Mouse (Mus musculus) telencephalon, adult 2 months (tissue): Measurements from ENCODE around the gene Irf3.

Experiments used
- DNase-seq: peaks from one replicate; pipeline ENCODE4 v3.0.0-alpha.2; 2011; ENCODE audit warnings: low read depth, low spot score

Gene Irf3

GRCm38 (mm10) chr7:44997231-44997939 is at the start of gene Irf3:
TSS of gene Irf3 (plus strand) at chr7:44997648.
- DNase-seq = peak; percentile 97

GRCm38 (mm10) chr7:44949922-44950321 is 47.5 kb upstream of the Irf3 start:
- no peak for DNase-seq

GRCm38 (mm10) chr7:44951960-44952359 is 45.5 kb upstream of the Irf3 start:
- no peak for DNase-seq

DNA sequence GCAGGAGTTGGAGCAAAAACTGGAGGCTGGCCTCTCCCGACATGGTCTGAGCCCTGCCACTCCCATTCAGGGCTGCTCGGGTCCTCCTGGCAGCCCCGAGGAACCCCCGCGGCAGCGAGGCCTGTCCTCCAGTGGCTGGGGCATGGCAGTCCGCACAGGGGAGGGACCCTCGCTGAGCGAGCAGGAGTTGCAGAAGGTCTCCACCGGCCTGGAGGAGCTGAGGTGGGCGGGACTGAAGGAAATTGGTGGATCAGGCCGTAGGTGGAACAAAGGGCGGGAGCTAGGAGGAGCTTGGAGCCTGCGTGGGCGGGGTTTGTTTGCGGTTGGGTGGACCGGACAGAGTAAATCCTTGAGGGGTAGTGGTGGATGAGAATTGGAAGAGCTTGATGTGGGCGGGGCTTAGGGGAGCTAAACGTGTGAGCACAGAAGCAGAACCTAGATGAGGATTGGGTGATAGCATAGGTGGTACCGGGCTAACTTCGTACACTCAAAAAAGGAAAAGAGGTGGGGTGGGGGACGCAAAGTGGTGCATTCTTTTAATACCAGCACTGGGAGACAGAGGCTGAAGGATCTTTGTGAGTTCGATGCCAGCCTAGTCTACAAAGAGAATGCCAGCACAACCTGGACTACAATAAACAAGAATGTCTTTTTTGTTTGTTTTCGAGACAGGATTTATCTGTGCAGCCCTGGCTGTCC is 44.7 kb upstream of the Irf3 start:
- DNase-seq = peak; percentile 87

DNA sequence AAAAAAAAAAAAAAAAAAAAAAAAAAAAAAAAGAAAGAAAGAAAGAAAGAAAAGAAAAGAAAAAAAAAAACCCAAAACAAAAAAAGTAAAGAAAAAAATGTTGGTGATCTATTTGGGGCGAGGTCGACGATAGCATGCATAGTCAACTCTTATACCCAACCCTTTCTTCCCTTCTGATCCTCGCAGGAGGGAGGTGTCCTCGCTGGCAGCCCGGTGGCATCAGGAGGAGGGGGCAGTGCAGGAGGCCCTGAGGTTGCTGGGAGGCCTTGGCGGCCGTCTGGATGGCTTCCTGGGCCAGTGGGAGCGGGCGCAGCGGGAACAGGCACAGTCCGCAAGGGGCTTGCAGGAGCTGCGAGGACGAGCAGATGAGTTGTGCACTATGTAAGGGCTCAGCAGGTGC is 43.9 kb upstream of the Irf3 start:
- no peak for DNase-seq

DNA sequence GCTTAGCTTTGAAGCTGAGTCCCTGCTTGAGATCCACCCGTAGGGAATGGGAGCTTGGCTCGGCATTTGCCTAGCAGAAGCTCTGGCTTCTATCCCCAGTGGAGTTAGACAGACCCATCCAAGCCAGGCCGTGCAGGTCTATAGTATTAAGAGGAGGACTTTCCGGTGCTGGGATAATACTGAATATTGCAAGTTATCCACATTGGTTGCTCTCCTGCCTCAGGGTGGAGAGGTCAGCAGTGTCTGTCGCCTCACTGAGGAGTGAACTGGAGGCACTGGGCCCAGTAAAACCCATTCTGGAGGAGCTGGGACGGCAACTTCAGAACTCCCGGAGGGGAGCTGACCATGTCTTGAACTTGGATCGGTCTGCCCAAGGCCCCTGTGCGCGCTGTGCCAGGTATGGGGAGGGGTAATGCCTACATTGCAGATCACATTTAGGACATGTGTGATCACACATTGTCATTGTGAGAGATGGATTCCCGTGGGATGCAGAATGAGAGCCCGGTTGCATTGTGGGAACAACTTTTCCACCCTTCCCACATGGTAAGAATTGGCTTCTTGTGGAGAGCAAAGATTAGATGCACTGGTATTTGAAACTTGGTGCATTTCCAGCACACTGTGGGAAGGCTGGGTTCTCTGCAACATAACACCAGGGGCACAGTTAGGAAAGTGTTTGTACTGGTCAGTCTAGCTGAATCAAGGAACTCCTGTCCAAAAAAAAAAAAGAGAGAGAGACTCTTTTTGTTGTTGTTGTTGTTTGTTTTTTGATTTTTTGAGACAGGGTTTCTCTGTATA is 43.2 kb upstream of the Irf3 start:
- no peak for DNase-seq

GRCm38 (mm10) chr7:44955628-44956027 is 41.8 kb upstream of the Irf3 start:
- DNase-seq = no peak

DNA sequence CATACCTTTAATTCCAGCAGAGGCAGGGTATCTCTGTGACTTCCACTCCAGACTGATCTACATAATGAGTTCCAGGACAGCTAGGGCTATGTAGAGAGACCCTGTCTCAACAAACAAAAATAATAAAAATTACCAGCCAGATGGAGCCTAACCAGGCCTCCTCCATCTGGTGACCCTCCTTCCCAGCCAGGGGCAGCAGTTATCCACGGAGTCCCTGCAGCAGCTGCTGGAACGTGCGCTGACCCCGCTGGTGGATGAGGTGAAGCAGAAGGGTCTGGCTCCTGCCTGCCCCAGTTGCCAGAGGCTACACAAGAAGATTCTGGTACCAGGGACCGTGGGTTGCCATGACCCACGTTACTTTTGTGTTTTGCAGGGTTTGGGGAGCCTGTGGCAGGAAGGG is 41.2 kb upstream of the Irf3 start:
- DNase-seq = no peak

DNA sequence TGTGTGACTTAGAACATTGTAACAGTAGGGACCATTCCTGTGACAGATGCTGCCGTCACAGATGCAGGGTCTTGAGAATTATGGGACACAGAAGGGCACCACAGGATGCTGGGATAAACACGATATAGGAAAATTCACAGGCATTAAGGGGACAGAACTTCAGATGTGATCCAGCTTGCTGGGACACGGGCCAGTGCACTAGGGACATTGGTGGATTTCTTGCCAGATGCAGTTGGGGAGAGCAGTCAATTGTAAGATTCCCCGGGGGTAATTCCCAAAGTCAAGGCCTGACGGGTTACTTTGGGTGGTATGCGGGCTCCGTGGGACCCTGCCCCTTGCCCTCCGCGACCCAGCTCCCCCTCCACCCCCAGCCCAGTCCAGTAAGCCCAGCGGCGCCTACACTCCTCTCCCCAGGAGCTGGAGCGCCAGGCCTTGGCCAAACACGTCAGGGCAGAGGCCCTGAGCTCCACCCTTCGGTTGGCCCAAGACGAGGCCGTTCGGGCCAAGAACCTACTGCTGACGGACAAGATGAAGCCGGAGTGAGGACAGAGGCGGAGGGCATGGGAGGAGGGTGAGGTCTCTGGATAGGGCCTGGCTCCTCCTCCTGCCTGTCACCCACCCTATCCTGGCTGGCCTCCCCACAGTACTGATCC is 40.1 kb upstream of the Irf3 start:
- DNase-seq = no peak

- DNase-seq = no peak
These were observed 39.2 kb upstream of the Irf3 start for GRCm38 (mm10) chr7:44958208-44958607.

- no peak for DNase-seq
These were observed 38.2 kb upstream of the Irf3 start for GRCm38 (mm10) chr7:44959281-44959680.

DNA sequence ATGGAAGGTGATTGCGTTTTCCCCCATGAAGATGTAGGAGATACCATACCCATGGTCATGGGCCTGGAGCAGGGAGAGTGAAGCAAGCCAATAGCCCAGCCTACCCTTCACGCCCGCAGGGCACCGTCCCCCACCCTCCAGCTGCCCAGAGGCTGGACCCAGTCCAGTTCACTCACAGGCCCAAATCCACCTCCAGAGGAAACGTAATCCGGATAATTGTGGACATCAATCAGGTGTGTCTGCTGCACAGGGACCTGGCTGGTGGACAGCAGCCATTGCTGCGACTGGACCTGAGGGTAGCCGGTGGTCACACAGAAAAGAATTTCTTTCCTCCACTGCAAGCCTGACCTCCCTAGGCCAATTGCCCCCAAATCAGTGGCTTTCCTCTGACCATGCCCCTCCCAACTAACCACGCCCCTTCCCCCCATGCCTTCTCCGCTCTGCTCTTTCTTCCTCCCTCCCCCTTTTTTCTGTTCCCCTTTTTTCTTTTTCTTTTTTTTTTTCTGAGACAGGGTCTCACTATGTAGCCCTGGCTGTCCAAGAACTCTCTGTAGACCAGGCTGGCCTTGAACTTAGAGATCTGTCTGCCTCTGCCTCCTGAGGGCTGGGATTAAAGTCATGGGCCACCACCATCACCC is 37.5 kb upstream of the Irf3 start:
- DNase-seq = no peak

GRCm38 (mm10) chr7:44960512-44960910 is 36.9 kb upstream of the Irf3 start:
- DNase-seq = no peak

GRCm38 (mm10) chr7:44962337-44962736 is 35.1 kb upstream of the Irf3 start:
- DNase-seq = no peak

DNA sequence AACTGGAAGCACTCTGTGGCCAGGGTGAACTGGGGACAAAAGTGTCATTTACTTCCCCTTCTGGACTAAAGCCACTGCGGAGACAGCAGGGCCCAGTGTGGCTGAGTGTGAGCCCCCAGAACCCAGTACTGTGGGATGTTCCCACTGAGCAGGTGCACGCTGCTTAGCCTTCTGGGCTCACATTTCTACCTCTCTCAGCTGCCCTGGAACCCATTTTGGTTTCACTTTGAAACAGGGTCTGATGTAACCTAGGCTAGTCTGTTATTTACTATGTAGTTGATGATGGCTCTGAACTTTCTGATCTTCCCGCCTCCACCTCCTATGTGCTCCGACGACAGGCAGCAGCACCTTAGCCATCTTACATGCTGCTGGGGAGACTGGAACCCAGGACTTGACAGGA is 34.6 kb upstream of the Irf3 start:
- no peak for DNase-seq

DNA sequence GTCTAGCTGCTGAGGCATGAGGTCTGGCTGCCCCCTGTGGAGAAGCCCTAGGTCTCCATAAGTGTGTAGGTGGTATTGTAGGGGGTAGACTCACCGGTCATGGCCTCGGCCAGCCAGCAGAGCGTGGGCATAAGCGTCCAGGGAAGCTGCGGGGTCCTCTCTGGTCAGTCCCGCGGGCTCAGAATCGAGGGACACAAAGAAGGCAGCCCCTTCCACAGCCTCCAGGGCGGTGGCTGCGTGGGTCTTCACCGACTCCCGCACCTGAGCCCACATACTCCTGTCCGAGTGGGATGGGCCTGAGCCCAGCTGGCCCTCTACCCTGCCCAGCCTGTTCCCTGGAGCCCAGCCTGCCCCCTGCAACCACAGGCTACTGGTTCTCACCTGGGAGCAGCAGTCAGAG is 32.5 kb upstream of the Irf3 start:
- DNase-seq = no peak

- no peak for DNase-seq
These were observed 31.5 kb upstream of the Irf3 start for GRCm38 (mm10) chr7:44965975-44966374.

- no peak for DNase-seq
These were observed 30.8 kb upstream of the Irf3 start for GRCm38 (mm10) chr7:44966638-44967037.

GRCm38 (mm10) chr7:44970231-44970691 is 27.2 kb upstream of the Irf3 start:
- peak; percentile 86 for DNase-seq

DNA sequence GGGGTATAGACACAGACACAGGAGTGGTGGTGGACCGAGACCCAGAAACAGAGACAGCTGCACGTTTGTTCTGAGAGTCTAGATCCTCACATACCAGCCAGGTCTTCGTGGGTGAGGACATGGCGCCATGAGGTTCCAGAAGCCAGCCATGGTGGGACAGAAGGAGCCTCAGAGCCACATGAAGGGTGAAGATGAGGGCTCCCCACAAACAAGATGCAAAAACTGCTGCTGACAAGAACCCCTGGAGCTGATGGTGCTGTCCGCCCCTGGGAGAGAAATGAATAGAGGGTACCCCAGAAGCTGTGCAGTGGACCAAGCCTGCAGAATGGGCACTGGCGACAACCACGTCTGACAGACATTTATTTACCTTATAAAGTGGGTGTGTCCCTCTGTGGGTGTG is 26.3 kb upstream of the Irf3 start:
- DNase-seq = no peak

DNA sequence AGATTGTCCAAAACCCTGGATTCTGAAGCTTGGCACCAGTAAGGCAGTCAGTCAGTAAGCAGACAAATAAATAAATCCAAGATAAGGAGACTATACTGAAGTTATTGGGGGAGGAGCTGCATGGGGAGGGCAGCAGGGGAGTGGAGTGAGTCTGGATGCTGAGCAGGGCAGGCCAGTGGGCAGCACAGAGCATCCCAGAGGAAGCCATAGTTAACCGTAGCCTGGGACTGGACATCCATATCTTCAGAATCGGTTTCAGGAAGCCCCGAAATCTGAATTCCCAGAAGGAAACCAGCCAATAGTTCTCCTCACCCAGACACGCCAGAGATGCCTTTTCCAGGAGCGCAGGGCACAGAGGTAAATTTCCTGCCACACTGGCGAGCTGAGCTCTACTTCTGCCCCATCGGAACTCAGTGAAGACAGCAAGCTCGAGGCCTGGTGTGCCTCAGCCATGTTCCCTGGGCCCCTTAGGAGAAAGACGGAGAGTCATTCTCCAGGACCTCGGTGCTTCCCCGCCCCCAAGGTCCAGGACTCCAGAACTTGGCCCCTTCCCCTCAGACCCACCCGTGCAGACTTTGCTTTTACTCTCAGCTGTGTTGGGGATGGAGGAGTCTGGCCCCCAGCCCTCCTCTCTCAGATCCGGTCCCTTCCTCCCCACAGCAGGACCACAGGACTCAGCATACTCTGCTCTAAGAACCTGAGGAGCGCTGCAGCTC is 23.9 kb upstream of the Irf3 start:
- DNase-seq = no peak
